Mouse (Mus musculus) forebrain, embryonic 12.5 days (tissue): ENCODE measurements around the gene Prr15l. TPM values are rescaled to one million over a fixed set of nuclear protein-coding genes. Genes with fewer than 3 reads are reported as not detected.

Experiments
- ATAC-seq: fragments of 200-750 bp; cut with Nextera tagmentation; 2 replicates; pipeline ENCODE4 v1.8.0; 2017; ENCODE audit warnings: moderate TSS enrichment; ENCODE audit not compliant: low FRiP score
- H3K27ac ChIP-seq: fragments of 300-500 bp; sonication (generic); 2 replicates; pipeline ENCODE4 v1.5.1; 2016; ENCODE audit warnings: mild to moderate bottlenecking
- H3K27me3 ChIP-seq: fragments of 300-500 bp; sonication (generic); 2 replicates; pipeline ENCODE4 v1.6.1; 2016; ENCODE audit warnings: mild to moderate bottlenecking
- H3K36me3 ChIP-seq: fragments of 300-500 bp; sonication (generic); replicated peaks from 2 replicates; pipeline ENCODE4 v1.6.1; 2016; ENCODE audit warnings: mild to moderate bottlenecking
- H3K4me1 ChIP-seq: fragments of 300-500 bp; sonication (generic); 2 replicates; pipeline ENCODE4 v1.6.1; 2016
- H3K4me2 ChIP-seq: fragments of 300-500 bp; sonication (generic); 2 replicates; pipeline ENCODE4 v1.6.1; 2016; ENCODE audit warnings: mild to moderate bottlenecking, moderate library complexity
- H3K4me3 ChIP-seq: fragments of 300-500 bp; sonication (generic); replicated peaks from 2 replicates; pipeline ENCODE4 v1.5.1; 2016; ENCODE audit warnings: mild to moderate bottlenecking
- H3K9ac ChIP-seq: fragments of 300-500 bp; sonication (generic); 2 replicates; pipeline ENCODE4 v1.6.1; 2016; ENCODE audit warnings: mild to moderate bottlenecking
- H3K9me3 ChIP-seq: fragments of 300-500 bp; sonication (generic); 2 replicates; pipeline ENCODE4 v1.6.1; 2016
- WGBS: fragments of 180-500 bp; shearing (Covaris S2); methylation state at CpG from one replicate; pipeline ENCODE4 v1.1.7; 2016; 5-methylcytosine and 5-hydroxymethylcytosine counted together
- polyA plus RNA-seq: library from polyadenylated mRNA; unstranded; fragments of >200 nt; fragmentation: Nextera tagmentation; extraction: Ambion mirVana; gene quantifications from 2 replicates; pipeline ENCODE4 v1.2.1, GENCODE M21; 2016

Prr15l gene
- polyA plus RNA-seq, 1 experiment from 2014 or later: 0.60 TPM

DNA sequence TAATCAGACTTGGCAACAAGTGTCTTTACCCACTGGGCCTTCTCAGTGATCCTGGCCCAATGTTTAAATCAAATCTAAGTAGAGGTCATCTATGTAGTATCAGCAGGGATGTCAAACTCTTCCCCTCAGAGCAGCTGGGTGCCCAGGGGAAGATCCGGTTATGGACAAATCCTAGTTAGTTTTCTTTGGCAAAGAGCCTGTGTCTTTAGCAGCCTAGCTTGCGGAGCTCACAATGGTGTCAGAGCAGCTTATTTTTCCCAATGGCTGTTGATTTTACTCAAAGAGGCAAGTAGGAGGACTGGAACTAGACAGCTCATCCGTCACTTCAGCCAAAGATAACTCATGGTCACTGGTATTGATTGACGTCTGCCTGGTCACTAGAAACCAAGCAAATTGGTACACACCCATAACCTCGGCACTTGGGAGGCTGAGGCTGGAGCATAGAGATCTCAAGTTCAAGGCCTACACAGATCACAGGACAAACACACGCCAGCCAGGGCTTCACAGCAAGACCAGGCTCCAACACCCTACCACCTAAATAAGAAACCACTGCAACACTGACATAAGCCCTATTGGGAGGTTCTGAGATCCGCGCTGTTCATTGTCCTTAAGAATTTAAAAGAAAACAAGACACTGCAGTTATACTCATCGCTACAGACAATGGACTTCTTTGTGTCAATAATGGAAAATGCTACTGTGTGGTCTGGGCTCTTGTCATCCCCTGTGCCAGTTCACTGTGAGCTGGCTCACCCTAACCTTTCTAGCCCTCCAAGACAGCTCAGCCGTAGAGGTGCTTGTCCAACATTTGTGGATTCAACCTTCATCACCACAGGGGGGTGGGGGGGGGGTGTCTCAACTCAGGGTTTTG lies 47.8 kb downstream of the Prr15l start:
- Histone ChIP-seq H3K36me3 (no peaks in the 10 kb centered on the region), H3K4me2 (peak overlapping the region; percentile 82), H3K27ac (0 out of 2 replicates have a peak overlapping the region, but pooled peaks have one; percentile 95), H3K4me3 (peak overlapping the region; percentile 88), H3K9me3 (no peaks in the 10 kb centered on the region), H3K27me3 (no peaks in the 10 kb centered on the region), H3K9ac (peak overlapping the region; percentile 95; the same call in 1 of the 2 replicates), H3K4me1 (peaks cover 36% of the 10 kb centered on the region)
- 87% methylated on average over 10 of the region's 10 CpGs for WGBS
- no peak for ATAC-seq

DNA sequence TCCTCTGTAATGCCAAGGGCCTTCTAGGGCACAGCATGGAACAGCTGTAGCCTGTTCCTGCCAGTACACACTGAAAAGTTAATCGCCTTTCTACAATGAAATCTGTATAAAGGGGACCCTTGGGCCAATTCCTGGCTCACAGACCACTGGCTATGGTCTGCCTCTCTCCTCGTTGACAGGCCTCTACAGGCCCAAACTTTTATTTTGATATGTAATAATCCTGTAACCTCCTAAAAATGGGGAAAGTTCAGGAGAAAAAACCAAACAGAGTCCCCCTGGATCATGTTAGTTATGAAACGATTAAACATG lies 48.4 kb downstream of the Prr15l start:
- peak overlapping the region; percentile 88 for H3K4me3 ChIP-seq
- H3K9ac ChIP-seq: peak overlapping the region; percentile 95
- peaks cover 2% of the 10 kb centered on the region for H3K27me3 ChIP-seq
- H3K27ac ChIP-seq: 0 out of 2 replicates have a peak overlapping the region, but pooled peaks have one; percentile 95
- H3K4me2 ChIP-seq: peak overlapping the region; percentile 82
- peaks cover 36% of the 10 kb centered on the region for H3K4me1 ChIP-seq
- 55% methylated on average over 3 of the region's 3 CpGs for WGBS
- H3K36me3 ChIP-seq: no peaks in the 10 kb centered on the region
- ATAC-seq: no peak
- H3K9me3 ChIP-seq: no peaks in the 10 kb centered on the region

DNA sequence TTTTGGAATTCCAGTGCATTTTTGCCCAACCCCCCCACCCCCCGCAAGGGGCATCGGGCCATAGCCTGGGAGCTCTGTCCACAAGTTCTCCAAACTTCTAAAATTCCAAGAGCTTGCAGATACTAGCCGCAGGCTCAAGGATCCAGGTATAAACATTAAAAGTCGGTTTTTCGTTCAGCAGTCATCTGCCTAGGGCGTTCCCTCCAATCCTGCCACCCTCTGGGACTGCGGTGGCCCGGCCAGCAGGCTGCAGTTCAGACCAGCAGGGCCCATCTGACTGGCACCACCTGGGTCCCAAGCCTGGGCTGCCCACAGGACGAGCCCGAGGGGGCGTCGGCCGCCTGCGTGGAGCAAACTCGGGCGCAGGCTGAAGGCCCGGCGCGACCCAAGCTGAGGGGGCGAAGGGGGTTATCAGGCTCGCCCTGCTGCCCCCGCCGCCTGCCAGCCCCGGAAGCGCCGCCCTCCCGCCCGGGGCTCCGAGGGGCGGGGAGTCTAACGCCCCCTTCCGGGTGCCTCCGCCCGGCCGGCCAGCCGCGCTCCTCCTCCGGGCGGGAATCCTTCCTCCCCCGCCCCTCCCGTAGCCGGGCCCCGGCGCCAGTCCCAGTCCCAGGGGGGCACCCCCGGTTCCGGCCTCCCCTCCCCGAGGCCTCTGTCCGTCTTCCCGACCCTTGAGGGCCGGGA lies 49.1 kb downstream of the Prr15l start:
- peak; percentile 74 for ATAC-seq

DNA sequence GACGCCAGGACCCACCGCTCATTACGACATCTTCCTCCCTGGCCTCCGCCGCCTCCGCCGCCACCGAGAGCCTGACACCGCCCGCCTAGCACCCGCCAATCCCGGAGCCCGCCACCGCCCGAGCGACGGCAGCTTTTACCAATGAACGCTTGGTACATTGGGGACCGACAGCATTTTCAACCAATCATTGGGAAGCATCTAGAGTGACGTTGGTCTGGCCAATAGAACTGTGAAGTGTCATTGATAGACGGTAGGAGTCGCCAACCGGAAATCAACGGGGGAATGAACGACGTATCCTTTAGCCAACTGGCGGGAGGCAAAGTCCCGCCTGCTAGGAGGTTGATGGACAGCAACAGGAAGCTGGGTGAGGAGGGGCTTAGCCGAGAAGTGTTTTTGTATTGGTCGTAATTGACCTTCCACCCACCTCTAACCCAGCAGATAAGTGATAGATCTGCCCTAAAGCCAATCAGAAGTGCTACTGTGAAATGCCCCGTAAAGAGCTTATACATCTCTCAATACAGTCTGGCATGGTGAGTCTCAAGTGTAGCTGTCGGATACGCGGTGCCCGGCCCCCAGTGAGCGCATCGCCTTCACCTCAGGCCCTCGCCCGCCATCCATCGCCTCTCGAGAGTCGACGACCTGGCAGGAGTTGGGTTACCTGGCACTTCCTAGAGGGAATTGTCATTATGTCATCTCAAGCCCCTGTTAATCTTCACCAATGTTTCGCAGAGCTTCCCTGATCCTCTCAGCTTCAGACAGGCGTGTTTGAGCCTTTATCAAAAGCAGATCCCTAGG lies 49.9 kb downstream of the Prr15l start:
- H3K4me2 ChIP-seq: peak overlapping the region; percentile 83
- no peaks in the 10 kb centered on the region for H3K36me3 ChIP-seq
- peak overlapping the region; percentile 88 for H3K4me3 ChIP-seq
- peak overlapping the region; percentile 95 for H3K27ac ChIP-seq
- H3K27me3 ChIP-seq: peaks cover 7% of the 10 kb centered on the region
- H3K4me1 ChIP-seq: peaks cover 36% of the 10 kb centered on the region
- under 1% methylated on average over 45 of the region's 45 CpGs for WGBS
- no peaks in the 10 kb centered on the region for H3K9me3 ChIP-seq
- ATAC-seq: peak; percentile 98
- peak overlapping the region; percentile 95 for H3K9ac ChIP-seq

More for the DNA sequence above, 49.1 kb downstream of the Prr15l start:
- Histone ChIP-seq H3K4me3 (peak overlapping the region; percentile 88), H3K4me1 (peaks cover 36% of the 10 kb centered on the region), H3K9ac (peak overlapping the region; percentile 95), H3K27ac (peak overlapping the region; percentile 95), H3K27me3 (peaks cover 7% of the 10 kb centered on the region), H3K4me2 (peak overlapping the region; percentile 82), H3K9me3 (no peaks in the 10 kb centered on the region), H3K36me3 (no peaks in the 10 kb centered on the region)
- WGBS: 1% methylated on average over 46 of the region's 50 CpGs

DNA sequence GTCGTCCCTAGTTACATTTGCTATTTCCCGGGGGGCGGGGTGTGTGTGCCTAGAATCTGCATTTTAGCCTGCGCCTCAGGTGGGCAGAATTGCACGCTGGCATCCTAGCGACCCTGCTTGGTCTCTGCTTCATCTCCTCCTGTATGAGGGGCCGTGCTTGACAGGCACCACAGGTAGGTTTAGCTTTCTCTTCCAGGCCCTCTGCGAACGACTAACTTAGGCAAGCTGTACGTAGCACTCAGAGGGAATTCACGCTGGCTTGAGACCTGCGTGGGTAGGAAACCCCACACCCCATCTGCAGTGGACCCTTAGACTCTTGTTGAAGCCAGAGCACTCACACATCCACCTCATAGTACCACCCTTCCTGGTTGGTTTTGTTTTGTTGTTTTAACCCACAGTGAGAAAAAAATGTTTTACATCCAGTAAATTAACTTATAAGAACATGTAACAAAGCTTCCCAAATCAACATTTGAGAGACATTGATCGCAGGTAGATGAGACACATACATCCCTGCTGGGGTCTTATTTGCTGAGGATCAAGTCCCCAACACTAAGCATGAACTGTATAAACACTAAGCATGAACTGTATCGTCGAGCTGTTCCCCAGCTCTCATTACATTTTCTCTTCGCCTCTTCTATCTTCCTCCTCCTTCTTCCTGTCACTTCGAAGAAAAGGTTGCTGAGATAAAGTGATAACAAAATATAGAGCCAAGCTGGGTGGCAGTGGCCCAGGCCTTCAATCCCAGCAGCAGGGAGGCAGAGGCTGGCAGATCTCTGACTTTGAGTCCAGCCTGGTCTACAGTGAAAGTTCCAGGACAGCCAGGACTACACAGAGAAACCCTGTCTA lies 50.7 kb downstream of the Prr15l start:
- H3K9ac ChIP-seq: peak overlapping the region; percentile 72
- peak overlapping the region; percentile 82 for H3K27ac ChIP-seq
- H3K4me3 ChIP-seq: peak overlapping the region; percentile 88
- no peak for ATAC-seq
- H3K36me3 ChIP-seq: no peaks in the 10 kb centered on the region
- no peaks in the 10 kb centered on the region for H3K9me3 ChIP-seq
- peak overlapping the region; percentile 83 for H3K4me2 ChIP-seq
- WGBS: 35% methylated on average over 17 of the region's 17 CpGs
- peaks cover 30% of the 10 kb centered on the region for H3K4me1 ChIP-seq
- peaks cover 12% of the 10 kb centered on the region for H3K27me3 ChIP-seq

DNA sequence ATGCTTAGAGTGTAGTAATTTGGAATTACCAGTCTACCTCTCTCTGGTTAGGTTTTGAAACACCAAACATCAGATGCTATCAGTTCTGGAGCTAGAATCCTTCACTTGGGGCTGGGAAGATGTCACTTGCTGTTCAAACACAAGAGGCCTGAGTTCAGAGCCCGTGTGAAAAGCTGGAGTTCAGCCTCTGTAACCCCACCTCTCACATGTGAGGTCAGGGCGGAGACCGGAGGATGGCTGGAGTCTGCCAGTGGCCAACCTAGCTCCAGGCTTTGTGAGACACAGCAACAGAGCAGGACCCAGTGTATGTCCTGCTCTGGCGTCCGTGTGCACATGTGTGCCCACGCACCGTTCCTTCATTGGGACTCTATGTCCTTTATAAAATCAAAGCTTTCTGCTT lies 51.4 kb downstream of the Prr15l start:
- no peak for ATAC-seq
- 82% methylated on average over 7 of the region's 7 CpGs for WGBS
- no peaks in the 10 kb centered on the region for H3K9me3 ChIP-seq
- peaks cover 18% of the 10 kb centered on the region for H3K27me3 ChIP-seq
- H3K4me2 ChIP-seq: no peak overlapping the region
- no peak overlapping the region for H3K27ac ChIP-seq
- H3K4me3 ChIP-seq: no peak overlapping the region
- H3K36me3 ChIP-seq: no peaks in the 10 kb centered on the region
- H3K9ac ChIP-seq: no peak overlapping the region
- H3K4me1 ChIP-seq: peaks cover 29% of the 10 kb centered on the region

DNA sequence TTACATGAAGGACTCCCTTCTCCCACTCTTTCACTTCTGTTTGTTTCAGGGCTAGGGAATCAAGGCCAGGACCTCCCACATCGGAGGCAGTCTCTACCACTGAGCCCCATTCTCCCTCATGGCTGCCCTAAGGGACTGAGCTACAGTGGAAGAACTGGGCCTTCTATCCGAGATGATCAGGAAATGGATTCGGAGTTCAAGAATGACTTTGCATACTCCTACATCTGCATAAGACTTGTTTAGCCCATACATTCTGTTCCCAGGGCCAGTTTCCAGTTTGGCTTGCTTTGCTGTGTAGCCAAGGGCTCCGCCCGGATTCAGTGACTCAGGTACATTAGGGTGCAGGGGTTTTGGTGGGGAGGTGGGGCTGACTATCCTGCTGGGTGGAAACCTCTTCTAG lies 52.1 kb downstream of the Prr15l start:
- no peak for ATAC-seq
- no peaks in the 10 kb centered on the region for H3K9me3 ChIP-seq
- H3K4me2 ChIP-seq: no peak overlapping the region
- no peak overlapping the region for H3K27ac ChIP-seq
- 80% methylated on average over 5 of the region's 5 CpGs for WGBS
- no peaks in the 10 kb centered on the region for H3K36me3 ChIP-seq
- H3K4me3 ChIP-seq: no peak overlapping the region
- peaks cover 29% of the 10 kb centered on the region for H3K4me1 ChIP-seq
- peaks cover 25% of the 10 kb centered on the region for H3K27me3 ChIP-seq
- H3K9ac ChIP-seq: 0 out of 2 replicates have a peak overlapping the region, but pooled peaks have one; percentile 17

DNA sequence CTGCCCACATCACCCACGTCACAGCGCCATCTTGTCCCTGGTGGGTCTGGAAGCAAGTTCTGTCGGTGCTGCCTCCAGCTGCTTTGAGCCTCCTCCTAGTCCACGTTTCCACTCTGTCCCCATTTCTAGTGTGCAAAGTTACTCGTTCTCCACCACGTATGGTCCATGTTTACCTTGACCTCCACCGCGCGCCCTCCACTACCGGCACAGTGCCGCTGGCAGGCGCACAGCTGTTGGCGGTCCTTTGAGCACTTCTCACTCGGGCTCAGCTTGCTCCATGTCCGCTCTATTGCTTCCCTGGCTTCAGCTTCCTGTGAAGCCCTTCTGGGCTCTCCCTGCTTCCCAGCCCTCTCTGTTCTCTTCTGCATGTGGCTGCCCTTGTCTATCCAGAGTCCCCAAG lies 53.6 kb downstream of the Prr15l start:
- Histone ChIP-seq H3K4me2 (no peak overlapping the region), H3K9me3 (no peaks in the 10 kb centered on the region), H3K4me3 (no peak overlapping the region), H3K27ac (no peak overlapping the region), H3K27me3 (peaks cover 39% of the 10 kb centered on the region), H3K9ac (no peak overlapping the region), H3K36me3 (no peaks in the 10 kb centered on the region), H3K4me1 (peaks cover 16% of the 10 kb centered on the region)
- no peak for ATAC-seq
- 83% methylated on average over 15 of the region's 15 CpGs for WGBS

DNA sequence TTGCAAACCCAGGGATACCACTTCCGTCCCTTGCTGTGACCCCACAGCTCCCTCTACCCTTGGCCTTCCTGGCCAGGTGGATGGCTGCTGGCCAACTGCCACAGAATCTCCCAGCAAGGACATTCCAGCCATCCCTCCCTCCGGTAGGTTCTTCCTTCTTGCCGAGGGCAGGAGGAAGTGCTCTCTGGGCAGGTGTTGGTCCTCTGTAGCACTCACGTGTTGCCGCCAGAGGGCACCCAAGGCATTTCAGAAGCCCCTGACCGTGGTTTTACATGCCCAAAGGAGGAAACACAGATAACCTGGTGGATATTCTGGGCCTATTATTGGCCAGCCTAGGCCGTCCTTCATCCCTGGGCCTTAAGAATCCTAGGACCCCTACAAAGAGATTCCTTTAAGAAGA lies 54.5 kb downstream of the Prr15l start:
- Histone ChIP-seq H3K9me3 (no peaks in the 10 kb centered on the region), H3K27ac (no peak overlapping the region), H3K9ac (no peak overlapping the region), H3K4me2 (peak overlapping the region; percentile 28; the same call in 1 of the 2 replicates), H3K27me3 (peaks cover 48% of the 10 kb centered on the region), H3K4me3 (no peak overlapping the region), H3K36me3 (no peaks in the 10 kb centered on the region), H3K4me1 (peaks cover 13% of the 10 kb centered on the region)
- WGBS: 4% methylated on average over 7 of the region's 7 CpGs
- ATAC-seq: no peak

DNA sequence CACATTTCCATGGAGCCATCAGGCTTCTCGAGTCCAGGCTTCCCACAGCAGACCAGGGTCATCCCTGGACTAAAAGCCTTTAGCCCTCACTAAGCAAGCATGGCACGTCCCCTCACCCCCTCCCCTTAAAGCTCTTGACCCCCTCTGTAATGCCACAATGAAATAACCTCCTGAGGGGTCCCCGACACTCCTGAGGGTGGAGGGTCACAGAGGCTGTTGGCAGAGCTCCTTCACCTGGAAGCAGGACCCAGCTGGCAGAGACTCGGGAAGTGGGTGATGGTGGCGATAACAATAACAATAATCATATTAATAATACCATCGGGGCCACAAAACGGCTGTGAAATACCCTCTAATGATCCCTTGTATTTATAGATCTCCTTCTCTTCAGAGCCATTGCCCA lies 55.0 kb downstream of the Prr15l start, which contains the start of gene Sp2:
Sp2 (minus strand) TSS at position 101 of the 400 bp plus-strand sequence.
- H3K36me3 ChIP-seq: no peaks in the 10 kb centered on the region
- H3K4me1 ChIP-seq: peaks cover 18% of the 10 kb centered on the region
- H3K27ac ChIP-seq: 0 out of 2 replicates have a peak within 1 kb of the TSS, but pooled peaks have one; percentile 13
- WGBS: 76% methylated on average over 7 of the region's 7 CpGs
- ATAC-seq: no peak
- H3K4me3 ChIP-seq: no peak within 1 kb of the TSS
- peak within 1 kb of the TSS; percentile 28; the same call in 1 of the 2 replicates for H3K4me2 ChIP-seq
- H3K9me3 ChIP-seq: no peaks in the 10 kb centered on the region
- peaks cover 53% of the 10 kb centered on the region for H3K27me3 ChIP-seq
- no peak within 1 kb of the TSS for H3K9ac ChIP-seq

DNA sequence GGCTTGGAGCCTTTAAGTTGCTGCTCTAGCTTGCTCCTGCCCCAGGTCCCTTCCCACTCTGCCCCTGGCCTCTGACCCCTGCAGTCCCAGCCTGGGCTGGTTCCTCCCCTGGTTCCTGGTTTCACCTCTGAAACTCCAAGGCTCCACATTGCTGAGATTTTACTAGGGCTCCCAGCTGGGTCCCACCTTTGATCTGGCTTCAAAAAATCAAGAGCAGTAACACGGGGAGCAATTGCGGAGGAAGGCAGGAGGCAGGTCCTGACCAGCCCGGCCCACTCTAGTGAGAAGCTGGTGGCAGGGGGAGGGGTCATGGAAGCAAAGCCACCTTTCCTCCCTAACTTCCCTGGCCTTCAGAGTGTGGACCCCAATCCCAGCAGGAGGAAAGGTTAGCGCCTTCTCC lies 57.0 kb downstream of the Prr15l start:
- peaks cover 72% of the 10 kb centered on the region for H3K27me3 ChIP-seq
- H3K9me3 ChIP-seq: no peaks in the 10 kb centered on the region
- H3K36me3 ChIP-seq: no peaks in the 10 kb centered on the region
- peaks cover 15% of the 10 kb centered on the region for H3K4me1 ChIP-seq
- no peak overlapping the region for H3K27ac ChIP-seq
- 29% methylated on average over 4 of the region's 4 CpGs for WGBS
- no peak overlapping the region for H3K4me2 ChIP-seq
- ATAC-seq: no peak
- no peak overlapping the region for H3K4me3 ChIP-seq
- no peak overlapping the region; the same call in 1 of the 2 replicates for H3K9ac ChIP-seq
